Mouse (Mus musculus) thymus, adult 2 months (tissue): Measurements from ENCODE around the gene Mboat2. TPM values are rescaled to one million over a fixed set of nuclear protein-coding genes. Genes with fewer than 3 reads are reported as not detected.

Source experiments
- DNase-seq: peaks from one replicate; pipeline ENCODE4 v3.0.0; 2021
- H3K27ac ChIP-seq: fragments of 200-500 bp; 2 replicates; pipeline ENCODE4 v1.5.1; 2012; ENCODE audit warnings: low read length, control low read depth; ENCODE audit not compliant: control insufficient read depth, insufficient read depth
- H3K27me3 ChIP-seq: fragments of 200-500 bp; 2 replicates; pipeline ENCODE4 v1.6.1; 2012; ENCODE audit warnings: mild to moderate bottlenecking, low read length, moderate library complexity, mixed read lengths; ENCODE audit not compliant: control insufficient read depth, insufficient read depth
- H3K36me3 ChIP-seq: fragments of 200-500 bp; 2 replicates; pipeline ENCODE4 v1.6.1; 2012; ENCODE audit warnings: mild to moderate bottlenecking, low read length, moderate library complexity; ENCODE audit not compliant: control insufficient read depth, insufficient read depth
- H3K4me1 ChIP-seq: fragments of 200-500 bp; replicated peaks from 2 replicates; pipeline ENCODE4 v1.6.1; 2012; ENCODE audit warnings: low read length; ENCODE audit not compliant: control insufficient read depth, insufficient read depth
- H3K4me3 ChIP-seq: fragments of 200-500 bp; 2 replicates; pipeline ENCODE4 v1.5.1; 2012; ENCODE audit warnings: mild to moderate bottlenecking, low read length, control low read depth, moderate library complexity; ENCODE audit not compliant: control insufficient read depth, insufficient read depth
- CTCF ChIP-seq: fragments of 200-500 bp; IDR thresholded peaks from 2 replicates; pipeline ENCODE4 v1.5.1; 2012; ENCODE audit warnings: mild to moderate bottlenecking, control low read depth, low read length, moderate library complexity, borderline replicate concordance; ENCODE audit not compliant: control insufficient read depth, poor library complexity, insufficient read depth; ENCODE audit errors: extremely low read depth
- POLR2A ChIP-seq: fragments of 200-500 bp; IDR thresholded peaks from 2 replicates; pipeline ENCODE4 v1.6.1; 2012; ENCODE audit warnings: mild to moderate bottlenecking, low read length, control low read depth, moderate library complexity; ENCODE audit not compliant: control insufficient read depth, poor library complexity, insufficient read depth; ENCODE audit errors: extremely low read depth
- WGBS: fragments of 180-500 bp; shearing (Covaris S2); methylation state at CpG from one replicate; pipeline ENCODE4 v1.1.7; 2018; 5-methylcytosine and 5-hydroxymethylcytosine counted together
- polyA plus RNA-seq: library from polyadenylated mRNA; depleted of rRNA; stranded (reverse); fragments of >200 nt; gene quantifications from 2 replicates; pipeline ENCODE4 v1.2.3, GENCODE M21; 2012

Mboat2 gene
- polyA plus RNA-seq, 1 experiment, result 0.85 TPM

DNA sequence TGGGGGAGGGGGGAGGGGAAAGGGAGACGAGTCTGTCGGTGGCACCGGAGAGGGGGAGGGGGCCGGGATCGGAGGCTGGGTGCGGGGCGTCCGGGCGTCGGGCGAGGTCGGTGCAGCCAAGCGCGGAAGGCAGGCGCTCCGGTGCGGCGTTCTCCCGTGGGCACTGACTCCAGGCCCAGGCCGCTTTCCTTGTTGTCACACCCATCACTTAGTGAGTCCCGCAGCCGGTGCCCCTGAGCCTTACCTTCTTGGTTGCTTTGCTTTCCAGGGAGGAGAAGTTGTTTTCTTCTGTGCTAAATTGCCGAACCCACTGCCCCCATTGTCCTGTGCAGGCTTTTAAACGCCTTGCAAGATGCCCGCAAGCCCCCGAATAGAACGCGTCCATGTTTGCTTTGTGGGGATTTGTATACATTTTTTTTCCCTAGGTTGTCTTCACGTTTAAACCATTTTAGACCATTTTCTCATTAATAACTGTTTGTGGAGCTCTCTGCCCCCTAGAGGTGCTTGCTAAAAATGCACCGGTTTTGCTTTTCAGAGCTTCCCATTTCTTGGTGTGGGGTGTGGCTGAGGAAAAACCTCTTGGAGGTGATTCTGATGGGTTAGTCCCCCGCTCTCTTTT lies 144.5 kb downstream of the Mboat2 start:
- no peaks in the 10 kb centered on the region for H3K36me3 ChIP-seq
- H3K4me1 ChIP-seq, result peaks cover 22% of the 10 kb centered on the region
- 2% methylated on average over 28 of the region's 31 CpGs for WGBS
- TF ChIP-seq CTCF (no peak), POLR2A (no peak)
- H3K27me3 ChIP-seq, result no peaks in the 10 kb centered on the region
- peak; percentile 63 for DNase-seq
- peak overlapping the region; percentile 79 for H3K27ac ChIP-seq
- peak overlapping the region; percentile 61 for H3K4me3 ChIP-seq

DNA sequence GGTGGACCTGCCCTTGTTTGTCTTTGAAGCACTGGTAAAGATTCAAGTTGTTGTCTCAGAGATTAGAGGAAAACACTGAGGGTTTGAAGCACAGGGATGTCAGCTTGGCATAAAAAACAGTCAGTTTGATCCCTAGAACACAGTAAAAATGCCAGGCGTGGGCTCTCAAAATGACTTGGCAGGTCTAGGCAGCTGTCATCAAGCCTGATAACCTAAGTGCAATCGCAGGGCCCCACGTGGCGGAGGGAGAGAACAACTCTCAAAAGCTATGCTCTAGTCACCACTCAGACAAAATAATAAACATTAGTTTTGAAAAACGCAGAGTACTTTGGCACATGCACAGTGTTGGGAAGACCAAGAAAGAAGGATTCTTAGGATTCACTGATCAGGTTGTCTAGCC lies 154.5 kb downstream of the Mboat2 start:
- no peak for TF ChIP-seq POLR2A
- no peak for TF ChIP-seq CTCF

DNA sequence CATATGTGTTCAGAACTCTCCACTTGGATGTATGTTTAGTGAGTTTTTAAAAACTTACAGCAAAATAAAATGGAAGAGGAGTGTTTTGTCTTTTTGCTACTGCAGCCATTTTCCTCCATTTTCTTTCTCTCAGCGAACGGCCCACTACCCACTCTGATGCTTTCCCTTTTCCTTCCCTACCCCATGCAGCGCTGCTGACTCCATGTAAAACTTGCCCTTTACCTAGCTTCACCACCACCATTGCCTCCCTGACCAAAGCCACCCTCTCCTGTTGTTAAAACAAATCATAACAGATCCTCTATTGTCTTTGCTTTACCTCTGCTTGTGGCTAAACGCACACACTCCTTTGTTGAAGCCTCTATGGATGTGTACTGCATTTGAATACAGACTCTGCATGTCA lies 164.7 kb downstream of the Mboat2 start:
- TF ChIP-seq POLR2A, result no peak
- no peak for TF ChIP-seq CTCF
- no peak for DNase-seq
- Histone ChIP-seq H3K27ac (no peak overlapping the region), H3K36me3 (peaks cover 86% of the 10 kb centered on the region), H3K27me3 (no peaks in the 10 kb centered on the region), H3K4me1 (no peaks in the 10 kb centered on the region), H3K4me3 (no peak overlapping the region)
- 98% methylated on average over 4 of the region's 4 CpGs for WGBS

More for the DNA sequence above, 154.5 kb downstream of the Mboat2 start:
- no peaks in the 10 kb centered on the region for H3K27me3 ChIP-seq
- no peak for DNase-seq
- WGBS, result 91% methylated on average over 5 of the region's 5 CpGs
- no peak overlapping the region for H3K27ac ChIP-seq
- H3K4me1 ChIP-seq, result no peaks in the 10 kb centered on the region
- no peak overlapping the region for H3K4me3 ChIP-seq
- H3K36me3 ChIP-seq, result peaks cover 42% of the 10 kb centered on the region

DNA sequence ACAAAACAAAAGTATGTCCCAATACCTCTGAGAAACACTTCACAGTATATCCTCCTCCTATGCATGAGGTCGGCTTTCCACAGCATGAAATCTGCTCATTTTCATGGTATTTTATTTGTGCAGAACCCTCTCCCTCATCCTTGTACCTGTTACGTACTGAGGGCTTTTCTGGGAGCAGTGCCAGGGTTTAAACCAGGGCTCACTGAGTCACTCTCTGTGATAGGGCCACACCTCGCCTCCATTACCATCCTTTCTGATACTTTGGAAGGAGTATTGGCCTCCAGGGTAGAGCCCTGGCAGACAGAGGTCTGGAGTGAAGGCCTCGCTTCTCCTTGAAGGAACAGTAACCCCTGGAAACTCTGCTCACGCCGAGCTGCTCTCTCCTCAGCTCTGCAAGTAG lies 174.7 kb downstream of the Mboat2 start:
- peaks cover 6% of the 10 kb centered on the region for H3K4me1 ChIP-seq
- TF ChIP-seq POLR2A (no peak), CTCF (no peak)
- peaks cover 81% of the 10 kb centered on the region for H3K36me3 ChIP-seq
- 90% methylated on average over 6 of the region's 6 CpGs for WGBS
- no peak for DNase-seq
- no peak overlapping the region for H3K4me3 ChIP-seq
- H3K27ac ChIP-seq, result no peak overlapping the region
- H3K27me3 ChIP-seq, result no peaks in the 10 kb centered on the region

DNA sequence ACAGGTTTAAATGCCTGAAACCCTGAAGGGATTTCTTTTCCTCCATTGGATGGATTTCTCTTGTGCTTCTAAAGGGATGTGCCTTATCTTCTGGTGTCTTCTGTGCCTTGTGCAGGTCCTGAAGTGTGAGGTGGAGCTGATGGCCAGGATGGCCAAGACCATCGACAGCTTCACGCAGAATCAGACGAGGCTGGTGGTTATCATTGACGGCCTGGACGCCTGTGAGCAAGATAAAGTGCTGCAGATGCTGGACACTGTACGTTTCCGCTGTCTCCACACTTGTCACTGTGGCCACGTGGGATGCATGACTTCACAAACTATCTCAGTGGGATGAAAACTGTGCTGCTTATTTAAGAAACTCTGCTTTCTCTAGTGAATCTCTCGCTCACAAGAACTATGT lies 179.3 kb downstream of the Mboat2 start:
- peaks cover 47% of the 10 kb centered on the region for H3K36me3 ChIP-seq
- peaks cover 32% of the 10 kb centered on the region for H3K4me1 ChIP-seq
- DNase-seq, result no peak
- TF ChIP-seq CTCF (no peak), POLR2A (no peak)
- H3K4me3 ChIP-seq, result no peak overlapping the region
- no peaks in the 10 kb centered on the region for H3K27me3 ChIP-seq
- H3K27ac ChIP-seq, result peak overlapping the region; percentile 92
- WGBS, result 89% methylated on average over 9 of the region's 9 CpGs

DNA sequence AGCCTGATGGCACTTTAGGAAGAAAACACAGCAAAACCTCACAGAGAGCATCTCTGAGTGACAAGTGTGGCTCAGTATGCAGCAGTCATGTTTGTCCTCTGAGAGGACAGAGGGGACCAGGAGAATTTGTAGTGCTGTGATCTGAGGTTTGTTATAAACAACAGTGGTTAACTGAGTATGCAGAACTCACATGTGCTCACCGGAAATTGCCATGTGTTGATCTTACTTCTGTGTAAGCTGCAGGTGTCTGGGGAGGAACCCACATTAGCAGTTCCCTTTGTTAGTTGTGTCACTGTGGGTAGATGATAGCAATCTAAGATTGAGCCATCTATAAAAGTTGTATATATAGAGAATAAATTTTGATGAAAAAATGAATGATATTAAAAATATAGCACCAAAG lies 179.7 kb downstream of the Mboat2 start:
- H3K27ac ChIP-seq, result peak overlapping the region; percentile 92; the same call in 1 of the 2 replicates
- H3K4me3 ChIP-seq, result no peak overlapping the region
- H3K36me3 ChIP-seq, result peaks cover 46% of the 10 kb centered on the region
- peak; percentile 35 for DNase-seq
- peaks cover 32% of the 10 kb centered on the region for H3K4me1 ChIP-seq
- WGBS, result 5% methylated on average over 1 of the region's 1 CpGs
- no peaks in the 10 kb centered on the region for H3K27me3 ChIP-seq
- TF ChIP-seq CTCF (no peak), POLR2A (no peak)
